Mouse (Mus musculus): ENCODE measurements around the gene Myh6.
"Not testable (repeated sequence)": the region's sequence is repeated elsewhere in the genome, so short reads cannot be mapped to it uniquely, and the experiment has no call there.

Gene Myh6

GRCm38 (mm10) chr14:54994136-54994868 is 27.6 kb upstream of the Myh6 start, which contains the start of gene Myh7:
Myh7 (minus strand) TSS chr14:54994626.
- no peak for DNase-seq

- DNase-seq = no peak
These were observed 26.9 kb upstream of the Myh6 start for GRCm38 (mm10) chr14:54993636-54994035.

DNA sequence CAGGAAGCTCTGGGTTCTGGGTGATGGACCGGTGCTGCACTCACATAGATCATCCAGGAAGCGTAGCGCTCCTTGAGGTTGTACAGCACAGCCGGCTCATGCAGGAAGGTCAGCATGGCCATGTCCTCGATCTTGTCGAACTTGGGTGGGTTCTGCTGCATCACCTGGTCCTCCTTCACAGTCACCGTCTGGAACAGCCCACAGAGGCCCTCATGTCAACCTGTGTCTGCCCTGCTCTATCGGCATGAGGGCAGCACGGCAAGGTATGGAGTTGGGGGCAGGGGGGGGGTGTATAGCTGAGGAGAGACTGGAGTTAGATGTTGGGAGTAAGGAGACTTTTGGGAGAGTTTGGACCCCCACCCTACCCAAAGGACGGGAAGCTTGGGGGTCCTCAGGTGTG is 25.5 kb upstream of the Myh6 start:
- DNase-seq = no peak

DNA sequence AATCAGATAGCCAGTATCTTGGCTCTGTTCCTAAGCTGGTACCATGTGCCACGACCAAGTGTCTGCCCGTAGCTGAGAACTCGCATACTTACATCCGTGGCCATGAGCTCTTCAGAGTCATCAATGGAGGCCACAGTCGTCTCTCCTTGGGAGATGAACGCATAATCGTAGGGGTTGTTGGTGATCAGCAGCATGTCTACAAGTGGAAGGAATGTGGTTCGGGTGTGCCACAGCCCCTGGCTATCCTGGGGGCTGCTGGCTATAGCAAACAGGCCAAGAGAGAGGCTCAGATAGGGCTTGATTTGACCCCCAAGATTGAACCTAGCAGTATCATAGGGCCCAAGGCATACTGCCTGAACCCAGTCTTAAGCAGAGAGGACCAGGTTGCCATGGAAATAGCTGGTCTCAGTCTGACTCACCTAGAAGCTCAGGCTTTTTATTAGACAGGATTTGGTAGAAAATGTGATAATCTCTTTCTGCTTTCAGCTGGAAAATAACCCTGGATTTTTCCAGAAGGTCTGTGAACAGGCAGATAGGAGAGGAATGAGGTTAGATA is 23.2 kb upstream of the Myh6 start:
- no peak for DNase-seq

DNA sequence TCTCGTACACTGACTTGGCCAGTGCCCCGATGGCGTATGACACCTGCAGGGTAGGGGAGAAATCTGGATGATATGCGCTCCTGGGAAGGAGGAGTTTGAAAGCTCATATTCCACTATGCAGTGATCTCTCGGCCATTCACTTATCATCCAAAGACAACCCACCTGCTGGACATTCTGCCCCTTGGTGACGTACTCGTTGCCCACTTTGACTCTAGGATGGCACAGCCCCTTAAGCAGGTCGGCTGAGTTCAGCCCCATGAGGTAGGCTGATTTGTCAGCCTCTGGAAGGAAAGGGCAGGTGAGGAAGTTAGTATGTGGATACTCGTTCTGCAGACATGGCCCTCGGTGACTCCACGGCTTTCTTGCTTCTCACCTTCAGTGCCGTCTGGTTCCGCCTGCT is 22.2 kb upstream of the Myh6 start:
- no peak for DNase-seq

DNA sequence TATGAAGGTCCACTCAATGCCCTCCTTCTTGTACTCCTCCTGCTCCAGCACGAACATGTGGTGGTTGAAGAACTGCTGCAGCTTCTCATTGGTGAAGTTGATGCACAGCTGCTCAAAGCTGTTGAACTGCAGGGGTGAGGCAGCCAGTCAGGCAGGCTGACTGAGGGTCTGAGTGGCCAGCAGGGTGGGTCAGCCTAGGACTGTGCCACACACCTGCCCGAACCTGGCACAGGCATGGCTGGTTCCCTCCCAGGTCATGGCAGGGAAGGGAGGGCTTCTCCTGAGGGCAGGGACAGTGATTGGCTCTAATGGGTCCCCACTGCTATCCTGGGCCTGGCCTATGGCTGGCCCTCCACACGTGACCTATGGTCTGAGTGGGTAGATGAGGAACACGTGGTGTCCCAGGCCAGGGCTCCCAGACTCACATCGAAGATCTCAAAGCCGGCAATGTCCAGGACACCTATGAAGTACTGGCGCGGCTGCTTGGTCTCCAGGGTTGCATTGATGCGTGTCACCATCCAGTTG is 21.7 kb upstream of the Myh6 start:
- not testable (repeated sequence) for DNase-seq

- DNase-seq = no peak
These were observed 15.2 kb upstream of the Myh6 start for GRCm38 (mm10) chr14:54981934-54982333.

DNA sequence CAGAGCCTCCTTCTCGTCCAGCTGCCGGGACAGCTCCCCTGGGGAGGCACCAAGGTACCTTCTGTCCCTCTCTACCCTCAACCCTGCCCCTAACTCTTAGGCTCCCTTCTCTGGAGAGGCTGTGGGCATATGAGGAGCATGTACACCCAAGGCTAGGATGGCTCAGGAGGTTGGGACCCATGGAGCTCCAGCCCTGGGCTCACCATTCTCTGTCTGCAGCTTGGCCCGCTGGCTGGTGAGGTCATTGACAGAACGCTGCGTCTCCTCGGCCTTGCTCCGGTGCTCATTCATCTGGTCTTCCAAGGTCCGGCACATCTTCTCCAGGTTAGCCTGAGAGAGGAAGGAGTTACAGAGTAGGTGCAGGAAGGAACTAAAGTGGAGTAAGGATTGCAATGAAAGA is 11.9 kb upstream of the Myh6 start:
- no peak for DNase-seq

- DNase-seq = no peak
These were observed 9.9 kb upstream of the Myh6 start, which contains the start of gene Gm17428 for GRCm38 (mm10) chr14:54976633-54977032. Gm17428 (plus strand) TSS chr14:54976933.

- DNase-seq = no peak
These were observed 7.5 kb upstream of the Myh6 start for GRCm38 (mm10) chr14:54974068-54974791.

DNA sequence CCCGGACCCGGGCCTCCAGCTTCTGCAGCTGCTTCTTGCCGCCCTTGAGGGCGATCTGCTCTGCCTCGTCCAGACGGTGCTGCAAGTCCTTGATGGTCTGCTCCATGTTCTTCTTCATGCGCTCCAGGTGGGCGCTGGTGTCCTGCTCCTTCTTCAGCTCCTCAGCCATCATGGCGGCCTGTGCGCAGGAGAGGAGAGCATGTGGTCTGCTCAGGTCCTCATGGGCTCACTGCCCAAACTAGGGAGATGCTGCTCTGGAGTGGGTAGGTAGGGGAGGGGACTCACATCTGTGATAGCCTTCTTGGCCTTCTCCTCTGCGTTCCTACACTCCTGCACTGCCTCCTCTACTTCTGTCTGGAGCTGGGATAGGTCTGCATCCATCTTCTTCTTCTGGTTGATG is 6.1 kb upstream of the Myh6 start:
- DNase-seq = not testable (repeated sequence)

GRCm38 (mm10) chr14:54968344-54968743 is 1.6 kb upstream of the Myh6 start:
- no peak for DNase-seq

- DNase-seq = no peak
These were observed 1.1 kb upstream of the Myh6 start for GRCm38 (mm10) chr14:54967874-54968273.

DNA sequence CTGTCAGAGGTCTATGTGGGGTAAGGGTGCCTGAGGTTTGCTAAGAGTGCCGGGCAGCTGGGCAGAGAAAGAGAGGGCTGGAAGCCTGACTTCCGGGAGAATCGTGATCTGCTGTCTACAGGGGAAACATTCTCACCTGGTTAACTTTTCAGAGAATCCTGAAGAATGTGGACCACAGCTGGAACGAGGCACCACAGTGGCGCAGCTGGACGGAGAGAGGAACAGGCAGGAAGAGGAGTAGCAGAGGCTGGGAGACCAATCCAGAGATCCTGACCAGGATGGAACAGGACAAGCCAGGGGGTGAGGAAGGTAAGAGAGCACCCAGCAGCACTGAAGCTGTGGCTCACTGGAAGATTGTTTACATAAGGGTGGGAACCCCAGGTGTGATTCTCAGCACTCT is 1.1 kb downstream of the Myh6 start:
- no peak for DNase-seq

DNA sequence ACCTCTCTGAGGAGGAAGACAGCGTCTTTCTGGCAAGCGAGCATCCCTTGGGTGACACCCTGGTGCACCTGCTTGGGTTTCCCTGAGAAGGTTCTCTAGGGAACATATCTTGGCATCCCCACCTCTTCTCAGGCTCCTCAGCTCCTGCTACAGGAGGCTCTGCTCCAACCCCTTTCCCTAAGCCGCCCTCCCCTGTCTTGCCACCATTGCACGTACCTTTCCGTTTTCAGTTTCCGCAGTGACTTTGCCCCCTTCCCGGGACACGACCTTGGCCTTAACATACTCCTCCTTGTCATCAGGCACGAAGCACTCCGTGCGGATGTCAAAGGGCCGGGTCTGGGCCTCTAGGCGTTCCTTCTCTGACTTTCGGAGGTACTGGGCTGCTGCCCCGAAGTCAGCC is 1.7 kb downstream of the Myh6 start:
- DNase-seq = no peak

DNA sequence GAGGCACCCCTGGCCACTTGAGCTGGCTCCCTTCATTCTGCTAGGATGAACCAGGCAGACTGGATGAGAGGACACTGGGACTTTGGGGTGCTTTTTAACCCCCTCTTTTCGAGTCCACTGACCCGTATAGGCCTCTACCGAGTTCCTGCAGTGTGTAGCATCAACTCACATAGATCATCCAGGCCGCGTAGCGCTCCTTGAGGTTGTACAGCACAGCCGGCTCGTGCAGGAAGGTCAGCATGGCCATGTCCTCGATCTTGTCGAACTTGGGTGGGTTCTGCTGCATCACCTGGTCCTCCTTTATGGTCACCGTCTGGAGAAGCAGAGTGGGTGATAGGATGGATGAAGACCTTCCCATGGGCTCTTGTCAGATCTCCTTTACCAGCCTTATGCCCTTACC is 3.0 kb downstream of the Myh6 start:
- DNase-seq = no peak

GRCm38 (mm10) chr14:54962714-54963113 is 4.0 kb downstream of the Myh6 start:
- no peak for DNase-seq

GRCm38 (mm10) chr14:54961487-54961886 is 5.2 kb downstream of the Myh6 start:
- no peak for DNase-seq

DNA sequence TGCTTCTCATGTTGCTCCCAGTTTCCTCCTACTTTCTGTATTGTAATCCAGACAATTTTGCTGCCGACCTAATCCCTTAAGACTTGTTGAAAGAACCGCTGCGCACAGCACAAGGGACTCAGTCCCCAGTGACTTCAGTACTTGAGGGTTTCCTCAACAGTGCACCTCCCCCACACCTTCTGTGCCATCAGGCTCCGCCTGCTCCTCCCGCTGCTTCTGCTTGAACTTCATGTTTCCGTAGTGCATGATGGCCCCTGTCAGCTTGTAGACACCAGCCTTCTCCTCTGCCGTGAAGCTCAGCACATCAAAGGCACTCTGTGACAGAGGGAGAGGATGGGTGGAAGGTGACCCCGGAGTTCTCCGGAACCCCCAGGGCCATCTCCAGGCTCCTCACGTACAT is 6.0 kb downstream of the Myh6 start:
- no peak for DNase-seq

GRCm38 (mm10) chr14:54959853-54960613 is 6.7 kb downstream of the Myh6 start:
- DNase-seq = not testable (repeated sequence)

- DNase-seq = no peak
These were observed 7.5 kb downstream of the Myh6 start for GRCm38 (mm10) chr14:54959197-54959596.

DNA sequence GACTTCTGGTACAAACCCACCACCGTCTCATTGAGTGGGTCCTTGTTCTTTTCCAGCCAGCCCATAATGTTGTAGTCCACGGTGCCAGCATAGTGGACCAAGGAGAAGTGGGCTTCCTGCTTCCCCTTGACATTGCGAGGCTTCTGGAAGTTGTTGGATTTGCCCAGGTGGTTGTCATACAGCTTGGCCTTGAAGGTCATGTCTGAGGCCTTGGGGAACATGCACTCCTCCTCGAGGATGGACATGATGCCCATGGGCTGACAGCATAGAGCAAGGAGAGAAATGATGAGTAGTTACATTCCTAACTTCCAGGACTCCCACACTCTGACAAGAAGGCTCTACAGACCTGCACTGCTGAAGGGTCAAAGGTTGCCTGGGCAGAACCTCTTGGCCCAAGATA is 8.2 kb downstream of the Myh6 start:
- DNase-seq = no peak

- DNase-seq = no peak
These were observed 10.2 kb downstream of the Myh6 start for GRCm38 (mm10) chr14:54956533-54956932.
